Mouse (Mus musculus): ENCODE data around the gene Telo2. TPM values are rescaled to one million over a fixed set of nuclear protein-coding genes. Genes with fewer than 3 reads are reported as not detected.

Gene Telo2
- polyA plus RNA-seq, 1 experiment from 2014 or later = 54.6 TPM

- H3K4me1 ChIP-seq (ENCODE audit: control insufficient read depth, insufficient read depth, low read depth, low read length) = no peaks in the 10 kb centered on the region
- WGBS = 81% methylated on average over 8 of the region's 8 CpGs
- no peaks in the 10 kb centered on the region for H3K36me3 ChIP-seq (ENCODE audit: control insufficient read depth, insufficient read depth, low read length)
- H3K27me3 ChIP-seq (replicated peaks; ENCODE audit: control insufficient read depth, insufficient read depth, low read length) = no peaks in the 10 kb centered on the region
- ATAC-seq = no peak
- no peak overlapping the region for H3K4me2 ChIP-seq (ENCODE audit: low read length)
- H3K9ac ChIP-seq (ENCODE audit: low read depth, low read length) = no peak overlapping the region
- no peak overlapping the region for H3K4me3 ChIP-seq (ENCODE audit: low read length)
- no peaks in the 10 kb centered on the region for H3K9me3 ChIP-seq (ENCODE audit: control insufficient read depth, low read length)
- no peak overlapping the region for H3K27ac ChIP-seq (ENCODE audit: low read depth, low read length)
Measured at GRCm38 (mm10) chr17:25067442-25067851, 48.3 kb downstream of the Telo2 start.

DNA sequence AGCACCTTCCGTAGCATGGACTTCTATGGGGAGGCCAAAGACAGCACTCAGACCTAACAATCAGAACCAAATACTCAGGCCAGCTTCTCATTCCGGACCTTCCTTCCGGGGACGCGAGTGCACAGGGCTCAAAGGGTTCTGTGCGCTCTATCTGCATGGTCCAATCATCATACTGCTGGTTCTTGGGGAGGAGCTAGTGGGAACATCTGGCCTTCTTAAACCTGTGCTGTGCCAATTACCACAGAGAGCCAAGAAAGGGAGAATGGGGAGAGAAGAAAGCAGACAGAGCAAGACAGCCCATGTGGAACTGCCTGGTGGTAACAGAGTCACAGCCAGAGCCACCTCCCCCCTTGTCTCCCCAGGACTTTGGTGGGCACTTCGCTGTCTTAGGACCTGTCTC lies 49.2 kb downstream of the Telo2 start:
- Histone ChIP-seq H3K27me3 (replicated peaks; ENCODE audit: control insufficient read depth, insufficient read depth, low read length) (no peaks in the 10 kb centered on the region), H3K4me1 (ENCODE audit: control insufficient read depth, insufficient read depth, low read depth, low read length) (no peaks in the 10 kb centered on the region), H3K9ac (ENCODE audit: low read depth, low read length) (no peak overlapping the region), H3K9me3 (ENCODE audit: control insufficient read depth, low read length) (no peaks in the 10 kb centered on the region), H3K4me2 (ENCODE audit: low read length) (no peak overlapping the region), H3K4me3 (ENCODE audit: low read length) (no peak overlapping the region), H3K27ac (ENCODE audit: low read depth, low read length) (no peak overlapping the region), H3K36me3 (ENCODE audit: control insufficient read depth, insufficient read depth, low read length) (peaks cover 3% of the 10 kb centered on the region; the same call in 1 of the 2 replicates)
- ATAC-seq = no peak
- WGBS = 91% methylated on average over 7 of the region's 7 CpGs

DNA sequence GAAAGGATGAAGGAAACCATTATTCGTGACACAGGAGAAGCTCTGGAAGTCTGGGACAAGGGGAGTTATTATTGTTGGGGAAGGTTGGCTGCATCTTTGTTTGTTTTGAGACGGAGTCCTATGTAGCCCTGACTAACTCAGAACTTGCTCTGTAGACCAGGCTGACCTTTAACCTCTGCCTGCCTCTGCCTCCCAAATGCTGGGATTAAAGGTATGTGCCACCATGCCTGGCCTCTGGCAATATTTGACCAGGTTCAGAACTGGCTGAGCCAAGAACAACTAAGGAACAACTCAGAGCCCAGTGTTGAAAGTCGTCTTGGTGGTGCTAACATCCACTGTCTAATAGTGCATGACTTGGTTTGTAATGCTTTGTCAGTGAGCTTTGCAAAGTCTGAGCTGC lies 50.6 kb downstream of the Telo2 start:
- Histone ChIP-seq H3K27ac (ENCODE audit: low read depth, low read length) (no peak overlapping the region), H3K4me2 (ENCODE audit: low read length) (no peak overlapping the region), H3K27me3 (replicated peaks; ENCODE audit: control insufficient read depth, insufficient read depth, low read length) (no peaks in the 10 kb centered on the region), H3K9ac (ENCODE audit: low read depth, low read length) (no peak overlapping the region), H3K4me3 (ENCODE audit: low read length) (no peak overlapping the region), H3K4me1 (ENCODE audit: control insufficient read depth, insufficient read depth, low read depth, low read length) (no peaks in the 10 kb centered on the region), H3K9me3 (ENCODE audit: control insufficient read depth, low read length) (no peaks in the 10 kb centered on the region), H3K36me3 (ENCODE audit: control insufficient read depth, insufficient read depth, low read length) (peaks cover 5% of the 10 kb centered on the region; the same call in 1 of the 2 replicates)
- WGBS = 91% methylated on average over 3 of the region's 3 CpGs
- no peak for ATAC-seq

GRCm38 (mm10) chr17:25064351-25064750 lies 51.4 kb downstream of the Telo2 start:
- no peak overlapping the region for H3K27ac ChIP-seq (ENCODE audit: low read depth, low read length)
- H3K36me3 ChIP-seq (ENCODE audit: control insufficient read depth, insufficient read depth, low read length) = peaks cover 5% of the 10 kb centered on the region; the same call in 1 of the 2 replicates
- no peak overlapping the region for H3K4me2 ChIP-seq (ENCODE audit: low read length)
- H3K4me3 ChIP-seq (ENCODE audit: low read length) = no peak overlapping the region
- WGBS = 81% methylated on average over 9 of the region's 9 CpGs
- no peak overlapping the region for H3K9ac ChIP-seq (ENCODE audit: low read depth, low read length)
- no peaks in the 10 kb centered on the region for H3K27me3 ChIP-seq (replicated peaks; ENCODE audit: control insufficient read depth, insufficient read depth, low read length)
- no peak for ATAC-seq
- no peaks in the 10 kb centered on the region for H3K9me3 ChIP-seq (ENCODE audit: control insufficient read depth, low read length)
- no peaks in the 10 kb centered on the region for H3K4me1 ChIP-seq (ENCODE audit: control insufficient read depth, insufficient read depth, low read depth, low read length)

DNA sequence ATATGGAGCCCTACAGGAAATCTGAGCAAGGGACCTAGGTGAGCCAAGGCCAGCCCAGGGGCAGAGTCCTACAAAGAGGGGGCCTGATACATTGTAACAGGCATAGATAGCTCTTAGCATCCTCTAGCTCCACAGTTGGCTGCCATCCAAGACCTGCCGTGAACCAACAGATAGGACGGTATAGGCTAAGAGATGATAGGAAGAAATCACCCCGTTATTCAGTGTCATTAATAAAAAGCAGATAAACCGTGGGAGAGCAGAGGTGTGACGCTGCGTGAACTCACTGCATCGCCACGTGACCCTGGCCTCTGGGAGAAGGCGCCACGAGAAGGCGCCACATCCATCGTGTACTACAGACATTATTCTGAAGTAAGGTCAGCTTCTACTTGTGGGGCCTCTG lies 51.9 kb downstream of the Telo2 start:
- ATAC-seq = no peak
- no peaks in the 10 kb centered on the region for H3K27me3 ChIP-seq (replicated peaks; ENCODE audit: control insufficient read depth, insufficient read depth, low read length)
- WGBS = 70% methylated on average over 12 of the region's 12 CpGs
- H3K9ac ChIP-seq (ENCODE audit: low read depth, low read length) = no peak overlapping the region
- H3K4me3 ChIP-seq (ENCODE audit: low read length) = no peak overlapping the region
- H3K9me3 ChIP-seq (ENCODE audit: control insufficient read depth, low read length) = no peaks in the 10 kb centered on the region
- H3K4me1 ChIP-seq (ENCODE audit: control insufficient read depth, insufficient read depth, low read depth, low read length) = no peaks in the 10 kb centered on the region
- H3K36me3 ChIP-seq (ENCODE audit: control insufficient read depth, insufficient read depth, low read length) = peaks cover 5% of the 10 kb centered on the region; the same call in 1 of the 2 replicates
- no peak overlapping the region for H3K27ac ChIP-seq (ENCODE audit: low read depth, low read length)
- no peak overlapping the region for H3K4me2 ChIP-seq (ENCODE audit: low read length)

GRCm38 (mm10) chr17:25063261-25063660 lies 52.5 kb downstream of the Telo2 start:
- Histone ChIP-seq H3K9me3 (ENCODE audit: control insufficient read depth, low read length) (no peaks in the 10 kb centered on the region), H3K4me1 (ENCODE audit: control insufficient read depth, insufficient read depth, low read depth, low read length) (no peaks in the 10 kb centered on the region), H3K4me2 (ENCODE audit: low read length) (no peak overlapping the region), H3K36me3 (ENCODE audit: control insufficient read depth, insufficient read depth, low read length) (peaks cover 7% of the 10 kb centered on the region; the same call in 1 of the 2 replicates), H3K27ac (ENCODE audit: low read depth, low read length) (no peak overlapping the region), H3K27me3 (replicated peaks; ENCODE audit: control insufficient read depth, insufficient read depth, low read length) (no peaks in the 10 kb centered on the region), H3K4me3 (ENCODE audit: low read length) (no peak overlapping the region), H3K9ac (ENCODE audit: low read depth, low read length) (no peak overlapping the region)
- WGBS = 69% methylated on average over 4 of the region's 4 CpGs
- no peak for ATAC-seq

GRCm38 (mm10) chr17:25057041-25057440 lies 58.7 kb downstream of the Telo2 start:
- Histone ChIP-seq H3K4me3 (ENCODE audit: low read length) (no peak overlapping the region), H3K9ac (ENCODE audit: low read depth, low read length) (no peak overlapping the region), H3K4me2 (ENCODE audit: low read length) (no peak overlapping the region), H3K27ac (ENCODE audit: low read depth, low read length) (no peak overlapping the region), H3K27me3 (replicated peaks; ENCODE audit: control insufficient read depth, insufficient read depth, low read length) (no peaks in the 10 kb centered on the region), H3K4me1 (ENCODE audit: control insufficient read depth, insufficient read depth, low read depth, low read length) (no peaks in the 10 kb centered on the region), H3K9me3 (ENCODE audit: control insufficient read depth, low read length) (no peaks in the 10 kb centered on the region), H3K36me3 (ENCODE audit: control insufficient read depth, insufficient read depth, low read length) (peaks cover 24% of the 10 kb centered on the region)
- no peak for ATAC-seq
- WGBS = 95% methylated on average over 6 of the region's 6 CpGs

- ATAC-seq = no peak
- Histone ChIP-seq H3K9ac (ENCODE audit: low read depth, low read length) (no peak overlapping the region), H3K4me3 (ENCODE audit: low read length) (no peak overlapping the region), H3K36me3 (ENCODE audit: control insufficient read depth, insufficient read depth, low read length) (peaks cover 20% of the 10 kb centered on the region), H3K4me1 (ENCODE audit: control insufficient read depth, insufficient read depth, low read depth, low read length) (no peaks in the 10 kb centered on the region), H3K27ac (ENCODE audit: low read depth, low read length) (no peak overlapping the region), H3K9me3 (ENCODE audit: control insufficient read depth, low read length) (no peaks in the 10 kb centered on the region), H3K4me2 (ENCODE audit: low read length) (no peak overlapping the region), H3K27me3 (replicated peaks; ENCODE audit: control insufficient read depth, insufficient read depth, low read length) (no peaks in the 10 kb centered on the region)
- 86% methylated on average over 9 of the region's 9 CpGs for WGBS
Measured at GRCm38 (mm10) chr17:25053274-25053673, 62.5 kb downstream of the Telo2 start.
